Mouse (Mus musculus) layer of hippocampus, adult 8-10 months (tissue): Measurements from ENCODE around the gene Prdm8. TPM values are rescaled to one million over a fixed set of nuclear protein-coding genes. Genes with fewer than 3 reads are reported as not detected.

Experiments used
- DNase-seq, 2 experiments: peaks; one replicate each; pipeline ENCODE4 v3.0.0; 2022; ENCODE audit warnings: low spot score in 2 of 2
- total RNA-seq, 4 experiments: library from RNA; stranded (reverse); gene quantifications; 2 replicates each; pipeline ENCODE4 v1.2.4; 2022

Gene Prdm8
- total RNA-seq = 10 to 100 TPM; 67.7 to 76.1 (median 71.5) TPM

GRCm38 (mm10) chr5:98167180-98167824 lies at the start of gene Prdm8:
Gene Prdm8, plus strand, starts transcription at chr5:98167198.
- DNase-seq = peak; percentile 69 to 85

DNA sequence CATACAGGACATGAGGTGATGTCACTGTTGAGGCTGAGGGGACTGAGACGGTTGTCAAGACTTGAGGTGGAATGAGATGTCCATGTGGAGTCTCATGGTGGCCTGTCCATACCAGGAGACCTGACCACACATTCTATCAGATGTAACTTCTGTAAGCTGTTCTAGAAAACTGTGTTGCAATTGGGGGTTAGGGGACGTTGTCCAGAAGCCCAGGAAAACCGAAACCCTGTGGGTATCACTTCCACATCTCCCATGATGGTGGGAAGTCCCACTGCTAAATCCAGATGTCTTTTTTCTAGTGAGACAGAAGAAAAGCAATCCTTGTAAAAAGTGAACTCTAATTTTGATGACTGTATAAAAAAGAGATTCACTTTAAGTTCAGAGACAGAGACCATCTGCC lies 39.9 kb upstream of the Prdm8 start:
- no peak for DNase-seq

GRCm38 (mm10) chr5:98138545-98139296 lies 28.3 kb upstream of the Prdm8 start:
- DNase-seq = peak; percentile 5

GRCm38 (mm10) chr5:98139297-98139660 lies 27.7 kb upstream of the Prdm8 start:
- DNase-seq = no peak

DNA sequence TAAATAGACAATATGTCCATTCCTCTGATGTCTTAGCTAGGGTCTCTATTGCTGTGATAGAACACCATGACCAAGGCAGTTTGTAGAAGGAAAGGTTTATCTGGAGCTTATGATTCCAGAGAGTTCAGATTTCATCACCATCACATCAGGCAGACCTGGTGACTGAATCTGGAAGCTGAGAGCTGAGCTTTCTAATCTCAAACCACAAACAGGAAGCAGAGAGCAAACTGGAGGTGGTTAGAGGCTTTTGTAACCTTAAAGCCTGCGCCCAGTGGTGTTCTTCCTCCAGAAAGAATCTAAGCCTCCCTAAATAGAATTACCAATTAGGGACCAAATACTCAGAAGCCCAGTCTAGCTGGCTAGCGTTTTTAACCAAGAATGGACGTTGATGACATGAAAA lies 20.1 kb upstream of the Prdm8 start:
- no peak for DNase-seq

GRCm38 (mm10) chr5:98166116-98166515 lies 882 bp upstream of the Prdm8 start:
- DNase-seq = peak in 1 of 2 experiments; percentile 46

DNA sequence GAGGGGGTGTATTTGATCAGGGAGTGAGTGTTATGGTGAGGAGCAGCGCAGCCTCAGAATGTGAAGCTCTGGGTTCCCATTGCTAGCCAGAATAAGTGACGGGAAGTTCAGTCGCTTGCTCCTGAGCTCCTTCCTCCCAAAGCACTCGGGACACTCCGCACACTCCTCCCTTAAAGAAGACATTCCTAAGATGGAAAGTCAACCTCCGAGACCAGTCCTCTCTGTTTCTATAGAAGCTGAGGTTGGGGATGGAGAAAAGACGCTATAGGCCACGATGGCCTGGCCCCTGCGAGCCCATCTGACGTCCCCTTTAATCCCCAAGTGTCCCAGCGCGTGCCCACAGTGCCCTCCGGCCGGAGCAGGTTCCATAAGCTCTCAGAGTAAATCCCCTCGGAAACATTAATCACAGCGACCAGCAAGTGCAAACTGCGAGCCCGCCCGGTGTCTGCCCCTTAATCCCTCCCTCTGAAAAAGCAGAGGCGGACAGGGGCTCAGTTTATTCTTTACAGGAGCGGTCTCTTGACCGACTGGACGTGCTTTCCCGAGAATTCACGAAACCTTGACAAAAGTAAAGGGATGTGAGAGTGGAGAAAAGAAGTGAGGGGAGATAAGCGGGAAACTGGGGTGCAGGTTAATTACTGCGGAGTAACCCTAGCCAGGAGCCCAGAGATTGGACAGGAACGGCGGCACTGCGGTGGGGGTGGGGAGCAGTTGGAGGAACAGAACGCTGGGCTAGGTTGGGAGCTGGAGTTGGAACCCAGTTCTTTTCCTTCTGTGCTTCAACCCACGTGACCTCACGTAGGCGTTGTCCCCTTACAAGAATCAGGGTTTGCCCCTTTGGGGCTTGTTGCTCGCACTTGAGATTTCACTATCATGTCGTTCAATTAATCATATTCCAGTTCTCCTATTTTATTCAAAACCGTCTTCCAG lies 1.6 kb downstream of the Prdm8 start:
- DNase-seq = peak in 1 of 2 experiments; percentile 24

- DNase-seq = no peak
Measured at GRCm38 (mm10) chr5:98169376-98170351, 2.7 kb downstream of the Prdm8 start.

GRCm38 (mm10) chr5:98171651-98172230 lies 4.7 kb downstream of the Prdm8 start:
- DNase-seq = no peak

GRCm38 (mm10) chr5:98172502-98173181 lies 5.6 kb downstream of the Prdm8 start:
- DNase-seq = no peak

- no peak for DNase-seq
Measured at GRCm38 (mm10) chr5:98173694-98174093, 6.7 kb downstream of the Prdm8 start.

DNA sequence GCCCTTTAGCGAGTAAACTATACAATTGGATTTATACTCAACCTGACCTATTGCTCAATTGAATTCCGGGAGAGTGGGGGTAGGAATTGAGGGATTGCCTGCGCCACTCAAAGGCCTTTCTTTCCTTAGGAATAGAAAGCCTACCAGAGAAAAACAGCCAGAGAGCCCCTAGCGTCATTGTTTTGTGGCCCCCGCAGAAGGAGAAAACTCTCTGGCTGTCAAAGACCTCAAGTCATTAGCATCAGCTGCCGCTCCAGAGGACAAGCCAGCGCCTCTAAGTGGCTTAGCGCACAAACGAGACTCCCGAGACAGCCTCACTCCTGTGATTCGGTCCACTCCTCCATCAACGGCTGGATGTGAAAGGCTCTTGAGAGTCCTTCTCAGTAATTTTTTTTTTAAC lies 12.6 kb downstream of the Prdm8 start:
- no peak for DNase-seq

GRCm38 (mm10) chr5:98180461-98180887 lies 13.5 kb downstream of the Prdm8 start:
- DNase-seq = peak in 1 of 2 experiments; percentile 71

DNA sequence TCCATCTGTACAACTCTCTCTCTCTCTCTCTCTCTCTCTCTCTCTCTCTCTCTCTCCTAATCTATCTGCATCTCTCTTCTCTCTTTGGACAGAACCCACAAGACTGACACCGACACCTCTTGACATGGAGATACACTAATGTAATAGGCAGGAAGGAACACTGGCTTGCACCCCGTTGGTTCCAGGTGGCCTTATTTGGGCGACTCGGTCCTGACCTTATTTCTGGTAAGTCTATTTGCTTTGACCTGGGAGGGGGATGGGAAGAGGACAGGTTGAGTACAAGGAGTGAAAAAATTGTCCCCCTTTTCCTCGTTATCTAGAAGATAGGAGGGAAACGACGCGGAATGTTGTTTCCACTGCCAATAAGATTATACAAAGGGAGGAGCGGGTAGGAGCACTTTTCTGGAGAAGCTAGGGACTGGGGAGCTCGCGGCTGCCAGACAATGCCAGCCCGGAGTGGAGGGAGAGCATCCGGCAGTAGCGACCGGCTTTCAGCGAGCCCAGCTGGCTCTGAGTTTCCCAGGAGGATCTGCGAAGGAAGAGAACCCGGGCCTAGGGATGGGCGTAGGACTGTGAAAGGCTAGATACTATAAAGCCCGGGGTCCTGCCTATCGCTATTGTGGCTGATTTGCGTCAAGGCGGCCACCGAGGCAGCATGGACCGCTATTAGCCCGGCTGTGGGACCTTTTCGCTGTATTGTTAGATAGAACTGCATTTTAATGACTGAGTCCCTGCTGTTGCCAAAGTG lies 14.1 kb downstream of the Prdm8 start:
- no peak for DNase-seq

- DNase-seq = no peak
Measured at GRCm38 (mm10) chr5:98181686-98182602, 14.9 kb downstream of the Prdm8 start.

GRCm38 (mm10) chr5:98182603-98182920 lies 15.6 kb downstream of the Prdm8 start:
- DNase-seq = no peak

DNA sequence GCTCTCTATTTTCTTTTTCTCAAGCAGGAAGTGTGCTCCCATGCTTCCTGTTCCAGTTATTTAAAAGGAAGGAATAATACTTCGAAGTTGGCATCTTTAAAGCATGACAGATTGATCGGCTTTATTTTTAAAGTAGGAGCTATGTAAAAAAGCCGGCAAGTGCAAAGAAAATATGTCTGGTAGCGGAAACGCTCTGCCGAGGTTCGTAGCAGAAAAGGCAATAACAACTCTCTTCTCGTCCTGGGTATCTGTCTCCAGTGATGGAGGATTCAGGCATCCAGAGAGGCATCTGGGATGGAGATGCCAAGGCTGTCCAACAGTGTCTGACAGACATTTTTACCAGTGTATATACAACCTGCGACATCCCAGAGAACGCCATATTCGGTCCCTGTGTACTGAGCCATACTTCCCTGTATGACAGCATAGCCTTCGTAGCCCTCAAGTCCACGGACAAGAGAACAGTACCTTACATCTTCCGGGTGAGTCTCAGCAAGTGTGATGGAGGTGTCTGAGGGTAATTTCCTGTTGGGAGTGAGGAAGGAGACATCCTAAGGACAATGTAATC lies 16.1 kb downstream of the Prdm8 start:
- DNase-seq = no peak
